Mouse (Mus musculus): ENCODE results near the gene Rfxap. TPM values are rescaled to one million over a fixed set of nuclear protein-coding genes. Genes with fewer than 3 reads are reported as not detected.

Gene Rfxap
- polyA plus RNA-seq (2012; rRNA removed), result 17.3 and 19.9 TPM in 2 replicates

GRCm38 (mm10) chr3:54807666-54808217, at the start of gene Rfxap:
Gene Rfxap (minus strand): TSS chr3:54807791.

GRCm38 (mm10) chr3:54755145-54756041, 52.2 kb downstream of the Rfxap start, which contains the start of gene Smad9:
Gene Smad9 (plus strand): TSS chr3:54755582.

Other genes with a start within 250 kb of the Rfxap start
- 23.9 and 26.3 TPM in 2 replicates for gene Supt20, start 115.0 kb downstream of the Rfxap start, polyA plus RNA-seq (2012; rRNA removed)
- gene Gm21958, start 93.4 kb downstream of the Rfxap start, polyA plus RNA-seq (2012; rRNA removed), result not detected in 2 replicates
- gene Exosc8, start 72.4 kb downstream of the Rfxap start, polyA plus RNA-seq (2012; rRNA removed), result 37.4 and 39.4 TPM in 2 replicates
- gene Alg5, start 72.3 kb downstream of the Rfxap start, polyA plus RNA-seq (2012; rRNA removed), result 16.8 and 17.0 TPM in 2 replicates
- 3.2 and 3.6 TPM in 2 replicates for gene Smad9, start 52.2 kb downstream of the Rfxap start, polyA plus RNA-seq (2012; rRNA removed)
- gene Sertm1, start 108.1 kb upstream of the Rfxap start, polyA plus RNA-seq (2012; rRNA removed), result 1.6 TPM in 2 replicates
- 0.14 and 0.25 TPM in 2 replicates for gene Ccna1, start 247.7 kb upstream of the Rfxap start, polyA plus RNA-seq (2012; rRNA removed)

All from liver, embryonic 18 days (tissue).